Mouse (Mus musculus): Measurements from ENCODE around the gene Gkn2. TPM values are rescaled to one million over a fixed set of nuclear protein-coding genes. Genes with fewer than 3 reads are reported as not detected.
A peak's percentile ranks its signal among the peaks of the same experiment; 100 is the strongest.

Gene Gkn2
- polyA plus RNA-seq (2014; fragmentation: Nextera tagmentation; extraction: Ambion mirVana) = not detected in 2 replicates

- Histone ChIP-seq H3K4me3 (ENCODE audit: low read depth, low read length) (no peak within 1 kb of the TSS), H3K9ac (ENCODE audit: low read length) (no peak within 1 kb of the TSS), H3K27ac (ENCODE audit: low read depth, low read length) (no peak within 1 kb of the TSS), H3K4me1 (ENCODE audit: control insufficient read depth, insufficient read depth, low read length) (no peaks in the 10 kb centered on the region), H3K9me3 (replicated peaks; ENCODE audit: control insufficient read depth, low read length) (no peaks in the 10 kb centered on the region), H3K36me3 (ENCODE audit: control insufficient read depth, insufficient read depth, low read length) (no peaks in the 10 kb centered on the region), H3K27me3 (replicated peaks; ENCODE audit: control insufficient read depth, insufficient read depth, low read length) (no peaks in the 10 kb centered on the region), H3K4me2 (ENCODE audit: low read length) (no peak within 1 kb of the TSS)
- DNase-seq (ENCODE audit: low spot score) = no peak
- no peak for ATAC-seq
- WGBS = 91% methylated on average over 9 of the region's 9 CpGs
These were observed at the start of gene Gkn2 for GRCm38 (mm10) chr6:87373057-87373456. Gkn2 (plus strand) TSS chr6:87373357.

DNA sequence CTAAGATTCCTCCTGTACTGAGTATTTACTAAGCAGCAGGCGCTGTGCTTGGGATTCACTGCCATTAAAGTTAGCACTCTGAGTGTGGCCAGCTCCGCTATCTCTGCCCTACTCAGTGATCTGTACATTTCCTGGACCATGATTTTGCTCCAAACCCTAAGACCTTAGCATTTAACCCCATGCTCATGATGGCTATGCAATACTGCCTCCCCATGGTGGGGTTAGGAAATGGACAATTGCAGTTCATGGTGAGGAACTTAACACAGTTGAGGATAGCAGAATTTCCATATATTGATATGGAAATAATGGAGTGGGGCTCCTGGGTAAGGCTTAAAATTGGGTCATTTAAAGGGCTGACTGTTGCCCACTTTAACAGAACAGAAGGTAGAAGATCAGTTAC, 49.8 kb upstream of the Gkn2 start:
- Histone ChIP-seq H3K4me3 (ENCODE audit: low read depth, low read length) (no peak overlapping the region), H3K9ac (ENCODE audit: low read length) (no peak overlapping the region), H3K4me2 (ENCODE audit: low read length) (no peak overlapping the region), H3K27me3 (replicated peaks; ENCODE audit: control insufficient read depth, insufficient read depth, low read length) (no peaks in the 10 kb centered on the region), H3K4me1 (ENCODE audit: control insufficient read depth, insufficient read depth, low read length) (no peaks in the 10 kb centered on the region), H3K27ac (ENCODE audit: low read depth, low read length) (no peak overlapping the region), H3K36me3 (ENCODE audit: control insufficient read depth, insufficient read depth, low read length) (no peaks in the 10 kb centered on the region), H3K9me3 (replicated peaks; ENCODE audit: control insufficient read depth, low read length) (no peaks in the 10 kb centered on the region)
- whole genome bisulfite sequencing = 90% methylated on average over 2 of the region's 2 CpGs
- ATAC-seq = no peak
- DNase-seq (ENCODE audit: low spot score) = no peak

DNA sequence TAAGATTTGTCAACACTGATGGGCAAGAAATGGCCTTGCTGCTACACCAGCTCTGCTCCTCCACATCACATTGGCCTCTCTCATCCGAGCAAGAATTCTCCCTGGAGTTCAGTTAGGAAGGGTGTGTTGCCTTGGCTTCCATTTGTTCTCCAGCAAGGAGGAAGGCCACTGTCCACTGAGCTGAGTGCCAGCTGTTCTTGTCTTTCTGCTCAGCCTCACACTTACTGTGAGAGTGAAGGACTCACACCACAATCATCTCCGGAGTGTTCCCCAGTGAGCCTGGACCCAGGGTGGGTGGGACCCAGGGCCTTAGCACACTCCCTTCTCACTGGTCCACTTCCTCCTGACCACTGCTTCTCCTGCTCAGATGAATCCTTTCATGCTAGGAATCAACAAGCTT, 46.2 kb upstream of the Gkn2 start:
- Histone ChIP-seq H3K4me3 (ENCODE audit: low read depth, low read length) (no peak overlapping the region), H3K27me3 (replicated peaks; ENCODE audit: control insufficient read depth, insufficient read depth, low read length) (no peaks in the 10 kb centered on the region), H3K27ac (ENCODE audit: low read depth, low read length) (no peak overlapping the region), H3K36me3 (ENCODE audit: control insufficient read depth, insufficient read depth, low read length) (no peaks in the 10 kb centered on the region), H3K4me1 (ENCODE audit: control insufficient read depth, insufficient read depth, low read length) (peaks cover 3% of the 10 kb centered on the region; the same call in 1 of the 2 replicates), H3K4me2 (ENCODE audit: low read length) (no peak overlapping the region), H3K9ac (ENCODE audit: low read length) (no peak overlapping the region), H3K9me3 (replicated peaks; ENCODE audit: control insufficient read depth, low read length) (no peaks in the 10 kb centered on the region)
- 95% methylated on average over 2 of the region's 2 CpGs for WGBS
- ATAC-seq (no peak), DNase-seq (ENCODE audit: low spot score) (no peak)

DNA sequence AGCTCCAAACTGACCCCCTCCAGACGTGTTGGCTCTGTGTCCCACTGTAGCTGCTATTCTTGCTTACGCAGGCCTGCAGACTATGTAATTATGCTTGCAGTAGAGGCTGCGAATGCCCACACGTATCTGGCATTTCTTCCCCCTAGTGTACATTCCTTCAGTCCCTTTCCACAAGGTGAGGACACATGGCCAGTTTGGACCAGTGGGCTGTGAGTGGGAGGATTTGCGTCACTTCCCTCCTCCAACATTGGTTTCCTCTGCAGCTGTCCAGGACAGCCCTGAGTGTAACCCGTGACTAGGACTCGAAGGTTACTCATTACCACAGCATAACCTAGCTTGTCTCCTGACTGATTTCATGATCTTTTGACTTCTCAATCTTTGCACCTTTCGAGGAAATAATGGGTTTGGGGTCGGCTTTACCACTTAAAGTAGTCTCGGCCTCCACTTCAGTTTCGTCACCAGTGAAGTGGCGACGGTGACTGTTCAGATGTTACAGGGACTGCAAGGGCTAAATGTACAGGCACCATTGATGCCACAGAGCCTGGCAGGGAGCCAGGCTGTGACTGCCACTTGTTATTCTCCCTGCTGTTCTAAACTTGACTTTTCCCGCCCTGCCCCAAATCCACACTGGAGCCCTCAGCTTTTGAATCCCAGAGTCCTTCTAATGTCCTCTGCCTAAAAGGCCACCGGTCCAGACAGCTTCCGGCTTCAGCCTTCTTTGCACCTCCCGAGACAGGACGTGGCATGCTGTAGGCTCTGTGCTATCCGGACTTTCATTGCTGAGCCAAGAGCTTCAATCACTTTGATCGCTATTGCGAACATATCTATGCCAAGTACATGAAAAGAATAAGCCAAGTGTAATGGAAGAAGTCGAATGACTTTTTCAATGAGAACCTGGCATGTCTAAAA, 44.6 kb upstream of the Gkn2 start:
- ATAC-seq = no peak
- H3K4me1 ChIP-seq (ENCODE audit: control insufficient read depth, insufficient read depth, low read length) = peaks cover 3% of the 10 kb centered on the region; the same call in 1 of the 2 replicates

DNA sequence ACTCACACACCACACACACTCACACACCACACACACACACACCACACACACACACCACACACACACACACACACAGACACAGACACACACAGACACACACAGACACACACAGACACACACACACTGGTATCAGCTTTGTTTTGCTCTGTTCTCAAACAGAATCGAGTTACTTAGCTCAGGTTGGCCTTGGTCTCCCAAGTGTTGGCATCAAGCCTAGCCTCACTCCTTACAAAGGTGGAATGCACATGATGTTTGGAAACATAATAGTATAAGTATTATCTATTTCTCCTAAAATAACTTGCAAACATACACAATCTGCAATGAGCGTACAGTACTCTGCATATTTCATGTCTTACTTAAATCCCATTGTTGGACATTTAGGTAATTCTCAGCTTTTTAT, 40.8 kb upstream of the Gkn2 start:
- Histone ChIP-seq H3K9ac (ENCODE audit: low read length) (no peak overlapping the region), H3K27ac (ENCODE audit: low read depth, low read length) (no peak overlapping the region), H3K36me3 (ENCODE audit: control insufficient read depth, insufficient read depth, low read length) (no peaks in the 10 kb centered on the region), H3K4me1 (ENCODE audit: control insufficient read depth, insufficient read depth, low read length) (peaks cover 16% of the 10 kb centered on the region), H3K4me2 (ENCODE audit: low read length) (no peak overlapping the region), H3K27me3 (replicated peaks; ENCODE audit: control insufficient read depth, insufficient read depth, low read length) (no peaks in the 10 kb centered on the region), H3K4me3 (ENCODE audit: low read depth, low read length) (no peak overlapping the region), H3K9me3 (replicated peaks; ENCODE audit: control insufficient read depth, low read length) (no peaks in the 10 kb centered on the region)
- DNase-seq (ENCODE audit: low spot score) (no peak), ATAC-seq (no peak)
- 55% methylated on average over 2 of the region's 2 CpGs for WGBS

More for the DNA sequence above, 44.6 kb upstream of the Gkn2 start:
- no peaks in the 10 kb centered on the region for H3K36me3 ChIP-seq (ENCODE audit: control insufficient read depth, insufficient read depth, low read length)
- H3K4me3 ChIP-seq (ENCODE audit: low read depth, low read length) = no peak overlapping the region
- no peak overlapping the region for H3K9ac ChIP-seq (ENCODE audit: low read length)
- no peaks in the 10 kb centered on the region for H3K27me3 ChIP-seq (replicated peaks; ENCODE audit: control insufficient read depth, insufficient read depth, low read length)
- 77% methylated on average over 22 of the region's 22 CpGs for WGBS
- H3K27ac ChIP-seq (ENCODE audit: low read depth, low read length) = no peak overlapping the region
- H3K4me2 ChIP-seq (ENCODE audit: low read length) = no peak overlapping the region
- peak; percentile 17 for DNase-seq (ENCODE audit: low spot score)
- no peaks in the 10 kb centered on the region for H3K9me3 ChIP-seq (replicated peaks; ENCODE audit: control insufficient read depth, low read length)

GRCm38 (mm10) chr6:87334361-87335090, 38.6 kb upstream of the Gkn2 start:
- ATAC-seq = peak; percentile 45; the same call in 1 of the 2 replicates
- H3K4me2 ChIP-seq (ENCODE audit: low read length) = peak overlapping the region; percentile 92

GRCm38 (mm10) chr6:87335091-87335934, 37.8 kb upstream of the Gkn2 start, which contains the start of gene Antxr1:
Antxr1 (minus strand) TSS chr6:87335821.
- Histone ChIP-seq H3K36me3 (ENCODE audit: control insufficient read depth, insufficient read depth, low read length) (no peaks in the 10 kb centered on the region), H3K4me3 (ENCODE audit: low read depth, low read length) (peak within 1 kb of the TSS; percentile 64), H3K9ac (ENCODE audit: low read length) (peak within 1 kb of the TSS; percentile 84), H3K27ac (ENCODE audit: low read depth, low read length) (peak within 1 kb of the TSS; percentile 24; the same call in 1 of the 2 replicates), H3K27me3 (replicated peaks; ENCODE audit: control insufficient read depth, insufficient read depth, low read length) (no peaks in the 10 kb centered on the region), H3K4me1 (ENCODE audit: control insufficient read depth, insufficient read depth, low read length) (peaks cover 14% of the 10 kb centered on the region), H3K9me3 (replicated peaks; ENCODE audit: control insufficient read depth, low read length) (no peaks in the 10 kb centered on the region), H3K4me2 (ENCODE audit: low read length) (peak within 1 kb of the TSS; percentile 92)
- ATAC-seq = peak; percentile 82
- under 1% methylated on average over 54 of the region's 54 CpGs for WGBS
- DNase-seq (ENCODE audit: low spot score) = peak; percentile 69

More at GRCm38 (mm10) chr6:87334361-87335090, 38.6 kb upstream of the Gkn2 start:
- H3K9me3 ChIP-seq (replicated peaks; ENCODE audit: control insufficient read depth, low read length) = no peaks in the 10 kb centered on the region
- H3K27me3 ChIP-seq (replicated peaks; ENCODE audit: control insufficient read depth, insufficient read depth, low read length) = no peaks in the 10 kb centered on the region
- peak overlapping the region; percentile 84 for H3K9ac ChIP-seq (ENCODE audit: low read length)
- WGBS = 5% methylated on average over 11 of the region's 11 CpGs
- peak; percentile 83 for DNase-seq (ENCODE audit: low spot score)
- peak overlapping the region; percentile 64 for H3K4me3 ChIP-seq (ENCODE audit: low read depth, low read length)
- H3K36me3 ChIP-seq (ENCODE audit: control insufficient read depth, insufficient read depth, low read length) = no peaks in the 10 kb centered on the region
- H3K27ac ChIP-seq (ENCODE audit: low read depth, low read length) = no peak overlapping the region
- peaks cover 15% of the 10 kb centered on the region for H3K4me1 ChIP-seq (ENCODE audit: control insufficient read depth, insufficient read depth, low read length)

DNA sequence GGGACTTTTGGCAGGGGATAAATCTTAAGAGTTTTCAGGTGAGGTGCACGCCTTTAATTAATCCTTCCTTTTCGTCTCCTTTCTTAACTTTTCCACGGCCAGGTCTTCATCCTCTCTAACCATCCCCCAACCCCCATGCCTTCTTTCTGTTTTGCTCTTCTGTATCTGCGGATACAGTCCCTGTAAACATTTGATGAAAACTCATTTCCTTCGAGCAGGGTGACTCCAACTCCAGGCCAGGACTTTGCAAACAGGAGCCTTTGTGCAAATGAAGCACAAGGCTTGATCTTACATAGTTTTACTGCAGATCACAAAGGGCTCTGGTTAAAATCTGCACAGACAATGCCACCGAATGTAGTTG, 37.2 kb upstream of the Gkn2 start:
- Histone ChIP-seq H3K27ac (ENCODE audit: low read depth, low read length) (no peak overlapping the region), H3K9ac (ENCODE audit: low read length) (no peak overlapping the region), H3K27me3 (replicated peaks; ENCODE audit: control insufficient read depth, insufficient read depth, low read length) (no peaks in the 10 kb centered on the region), H3K4me2 (ENCODE audit: low read length) (no peak overlapping the region; the same call in 1 of the 2 replicates), H3K9me3 (replicated peaks; ENCODE audit: control insufficient read depth, low read length) (no peaks in the 10 kb centered on the region), H3K36me3 (ENCODE audit: control insufficient read depth, insufficient read depth, low read length) (no peaks in the 10 kb centered on the region), H3K4me1 (ENCODE audit: control insufficient read depth, insufficient read depth, low read length) (peaks cover 14% of the 10 kb centered on the region), H3K4me3 (ENCODE audit: low read depth, low read length) (peak overlapping the region; percentile 64; the same call in 1 of the 2 replicates)
- 31% methylated on average over 6 of the region's 6 CpGs for WGBS
- ATAC-seq (no peak), DNase-seq (ENCODE audit: low spot score) (no peak)
